Mouse (Mus musculus) liver, postnatal 0 days (tissue): ENCODE results near the gene Fbxo24.

Experiments used
- CTCF ChIP-seq: sonication (generic); IDR thresholded peaks from 2 replicates; pipeline ENCODE4 v1.5.1; 2016; ENCODE audit warnings: antibody characterized with exemption, low read depth
- EP300 ChIP-seq: IDR thresholded peaks from 2 replicates; pipeline ENCODE4 v1.6.1; 2016; ENCODE audit warnings: antibody characterized with exemption, low read depth, mild to moderate bottlenecking

GRCm38 (mm10) chr5:137673015-137673414, 44.2 kb upstream of the Fbxo24 start:
- TF ChIP-seq CTCF, result no peak
- peak; percentile 94 for TF ChIP-seq EP300
